Mouse (Mus musculus) intestine, postnatal 0 days (tissue): Measurements from ENCODE around the gene Sgsm1. TPM values are rescaled to one million over a fixed set of nuclear protein-coding genes. Genes with fewer than 3 reads are reported as not detected.
A peak's percentile ranks its signal among the peaks of the same experiment; 100 is the strongest.

Source experiments
- ATAC-seq: fragments of 200-750 bp; cut with Nextera tagmentation; 2 replicates; pipeline ENCODE4 v1.8.0; 2017; ENCODE audit warnings: mild to moderate bottlenecking, moderate TSS enrichment, moderate library complexity
- H3K27ac ChIP-seq: fragments of 300-500 bp; sonication (generic); 2 replicates; pipeline ENCODE4 v1.5.1; 2014; ENCODE audit warnings: mild to moderate bottlenecking, low read depth, low read length, moderate library complexity
- H3K27me3 ChIP-seq: fragments of 300-500 bp; sonication (generic); replicated peaks from 2 replicates; pipeline ENCODE4 v1.6.1; 2014; ENCODE audit warnings: low read length, mixed read lengths; ENCODE audit not compliant: control insufficient read depth, insufficient read depth
- H3K36me3 ChIP-seq: fragments of 300-500 bp; sonication (generic); 2 replicates; pipeline ENCODE4 v1.6.1; 2014; ENCODE audit warnings: mild to moderate bottlenecking, moderate library complexity; ENCODE audit not compliant: control insufficient read depth, insufficient read depth
- H3K4me1 ChIP-seq: fragments of 300-500 bp; sonication (generic); replicated peaks from 2 replicates; pipeline ENCODE4 v1.6.1; 2014; ENCODE audit warnings: antibody characterized with exemption, low read length, mixed read lengths; ENCODE audit not compliant: control insufficient read depth, insufficient read depth
- H3K4me2 ChIP-seq: fragments of 300-500 bp; sonication (generic); replicated peaks from 2 replicates; pipeline ENCODE4 v1.6.1; 2014; ENCODE audit warnings: low read depth, mild to moderate bottlenecking, moderate library complexity
- H3K4me3 ChIP-seq: fragments of 300-500 bp; sonication (generic); 2 replicates; pipeline ENCODE4 v1.5.1; 2014; ENCODE audit warnings: low read depth, low read length
- H3K9ac ChIP-seq: fragments of 300-500 bp; sonication (generic); 2 replicates; pipeline ENCODE4 v1.6.1; 2014; ENCODE audit warnings: mild to moderate bottlenecking, low read depth, low read length
- H3K9me3 ChIP-seq: fragments of 300-500 bp; sonication (generic); 2 replicates; pipeline ENCODE4 v1.6.1; 2016; ENCODE audit warnings: mixed run types; ENCODE audit not compliant: control insufficient read depth
- CTCF ChIP-seq: sonication (generic); IDR thresholded peaks from 2 replicates; pipeline ENCODE4 v1.5.1; 2016; ENCODE audit warnings: low read depth, mild to moderate bottlenecking, control low read depth, antibody characterized with exemption, moderate library complexity
- WGBS: fragments of 180-500 bp; shearing (Covaris S2); extraction: QIAGEN DNeasy Blood & Tissue Kit; methylation state at CpG from one replicate; pipeline ENCODE4 v1.1.7; 2014; 5-methylcytosine and 5-hydroxymethylcytosine counted together
- polyA plus RNA-seq: library from polyadenylated mRNA; unstranded; fragments of >200 nt; fragmentation: Nextera tagmentation; extraction: Ambion mirVana; gene quantifications from 2 replicates; pipeline ENCODE4 v1.2.1, GENCODE M21; 2015

Sgsm1 gene
- polyA plus RNA-seq, 1 experiment from 2014 or later = 4.0 TPM

DNA sequence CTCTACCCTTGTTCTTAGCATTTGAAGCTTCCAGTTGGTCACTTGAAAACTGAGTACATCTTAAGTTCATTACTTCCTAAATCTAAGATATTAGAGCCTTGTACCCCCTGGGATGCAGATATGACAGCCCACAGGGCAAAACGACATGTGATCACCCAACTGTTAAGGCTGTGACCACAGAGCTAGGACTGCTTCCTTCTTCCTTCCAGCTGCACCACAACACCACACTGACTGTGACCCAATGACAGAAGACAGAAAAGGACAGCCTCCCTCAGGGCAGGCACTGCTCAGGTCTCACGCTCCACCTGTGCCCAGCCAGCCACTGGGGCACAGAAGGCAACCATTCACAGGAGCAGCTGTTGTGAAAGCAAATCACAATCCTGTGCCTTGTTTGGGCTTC is 26.9 kb downstream of the Sgsm1 start:
- Histone ChIP-seq H3K4me3 (no peak overlapping the region), H3K4me2 (no peak overlapping the region), H3K9ac (no peak overlapping the region), H3K27me3 (peaks cover 20% of the 10 kb centered on the region), H3K4me1 (no peaks in the 10 kb centered on the region), H3K27ac (no peak overlapping the region), H3K36me3 (no peaks in the 10 kb centered on the region), H3K9me3 (no peaks in the 10 kb centered on the region)
- 65% methylated on average over 2 of the region's 2 CpGs for WGBS
- ATAC-seq = no peak
- no peak for TF ChIP-seq CTCF

DNA sequence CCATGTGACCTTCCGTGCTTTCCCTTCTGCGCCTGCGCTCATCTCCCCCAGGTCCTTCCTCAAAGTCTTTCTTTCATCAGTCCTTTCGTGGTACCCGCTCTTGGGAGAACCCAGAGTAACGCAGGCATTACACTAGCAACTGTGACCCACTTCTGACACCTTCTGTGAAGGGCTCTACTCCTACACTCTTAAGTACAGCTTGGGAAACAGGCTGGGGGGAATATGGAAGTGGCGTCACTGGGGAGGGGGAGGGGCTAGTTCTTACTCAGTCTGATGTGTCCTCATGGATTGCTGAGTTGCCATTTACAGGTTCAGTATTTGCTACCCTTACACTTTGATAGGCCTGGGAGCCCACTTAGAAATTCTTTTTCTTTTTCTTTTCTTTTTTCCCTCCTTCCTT is 29.0 kb downstream of the Sgsm1 start:
- H3K4me3 ChIP-seq = no peak overlapping the region
- H3K27ac ChIP-seq = no peak overlapping the region
- H3K27me3 ChIP-seq = no peaks in the 10 kb centered on the region
- no peaks in the 10 kb centered on the region for H3K36me3 ChIP-seq
- no peaks in the 10 kb centered on the region for H3K9me3 ChIP-seq
- ATAC-seq = no peak
- H3K4me1 ChIP-seq = no peaks in the 10 kb centered on the region
- no peak overlapping the region for H3K9ac ChIP-seq
- no peak for TF ChIP-seq CTCF
- H3K4me2 ChIP-seq = no peak overlapping the region
- WGBS = 90% methylated on average over 7 of the region's 7 CpGs

DNA sequence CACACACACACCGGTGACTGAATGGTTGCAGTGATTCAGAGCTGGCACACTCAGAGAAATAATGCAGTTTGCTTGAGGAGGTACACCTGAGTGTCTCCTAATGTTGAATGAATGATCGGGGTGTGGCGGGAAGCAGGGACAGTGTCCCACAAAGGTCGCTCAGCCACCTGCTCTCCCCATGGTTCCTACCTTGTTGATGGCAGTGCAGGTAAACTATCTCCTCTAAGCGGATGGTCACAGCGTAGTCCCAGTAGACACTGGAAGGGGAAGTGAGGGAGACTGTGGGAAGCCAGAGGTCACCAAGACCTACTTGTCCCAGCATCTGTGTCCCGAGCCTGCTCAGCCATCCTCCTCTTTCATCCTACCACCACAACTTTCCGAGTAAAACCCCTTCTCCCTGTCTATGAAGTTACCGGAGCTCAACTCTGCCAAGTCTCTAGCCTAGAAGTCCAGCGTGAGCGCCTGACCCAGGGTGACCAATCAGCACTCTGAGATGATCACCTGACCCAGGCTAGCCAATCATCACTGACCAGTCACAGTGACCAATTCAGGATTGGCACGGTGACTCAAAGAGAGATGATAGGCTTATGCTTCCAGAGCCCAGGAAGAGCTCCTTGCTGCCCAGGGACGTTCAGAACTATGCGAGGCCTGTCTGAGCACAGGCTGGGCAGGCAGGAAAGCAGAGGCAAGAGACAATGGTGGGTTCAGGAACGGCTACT is 30.3 kb downstream of the Sgsm1 start:
- H3K4me3 ChIP-seq = peak overlapping the region; percentile 20
- H3K9me3 ChIP-seq = no peaks in the 10 kb centered on the region
- H3K27ac ChIP-seq = 0 out of 2 replicates have a peak overlapping the region, but pooled peaks have one; percentile 50
- H3K36me3 ChIP-seq = no peaks in the 10 kb centered on the region
- H3K4me1 ChIP-seq = no peaks in the 10 kb centered on the region
- WGBS = 22% methylated on average over 15 of the region's 15 CpGs
- ATAC-seq = peak; percentile 91
- peak overlapping the region; percentile 53 for H3K4me2 ChIP-seq
- TF ChIP-seq CTCF = no peak
- H3K27me3 ChIP-seq = no peaks in the 10 kb centered on the region
- no peak overlapping the region for H3K9ac ChIP-seq

DNA sequence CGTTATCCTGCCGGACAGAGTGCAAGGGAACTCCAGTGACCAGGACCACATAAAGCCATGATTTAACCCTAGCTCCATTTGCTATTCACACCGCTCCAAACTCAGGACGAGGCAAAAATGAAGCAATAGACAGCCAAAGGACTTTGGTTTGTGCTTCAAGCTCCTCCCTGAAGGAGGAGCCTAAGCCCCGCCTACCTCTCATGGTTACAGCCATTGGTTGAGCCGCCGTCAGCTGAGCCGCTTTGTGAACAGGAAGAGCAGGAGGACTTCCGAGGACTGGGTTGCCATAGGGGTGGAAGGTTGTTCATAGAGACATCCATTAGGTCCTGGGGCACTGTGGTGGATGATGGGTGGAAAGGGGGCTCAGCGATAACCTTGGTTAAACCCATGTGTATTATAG is 34.7 kb downstream of the Sgsm1 start:
- H3K4me2 ChIP-seq = no peak overlapping the region
- ATAC-seq = no peak
- H3K27me3 ChIP-seq = no peaks in the 10 kb centered on the region
- no peak overlapping the region for H3K4me3 ChIP-seq
- no peaks in the 10 kb centered on the region for H3K36me3 ChIP-seq
- WGBS = 69% methylated on average over 10 of the region's 10 CpGs
- H3K9ac ChIP-seq = no peak overlapping the region
- TF ChIP-seq CTCF = no peak
- H3K27ac ChIP-seq = no peak overlapping the region
- H3K9me3 ChIP-seq = no peaks in the 10 kb centered on the region
- no peaks in the 10 kb centered on the region for H3K4me1 ChIP-seq

DNA sequence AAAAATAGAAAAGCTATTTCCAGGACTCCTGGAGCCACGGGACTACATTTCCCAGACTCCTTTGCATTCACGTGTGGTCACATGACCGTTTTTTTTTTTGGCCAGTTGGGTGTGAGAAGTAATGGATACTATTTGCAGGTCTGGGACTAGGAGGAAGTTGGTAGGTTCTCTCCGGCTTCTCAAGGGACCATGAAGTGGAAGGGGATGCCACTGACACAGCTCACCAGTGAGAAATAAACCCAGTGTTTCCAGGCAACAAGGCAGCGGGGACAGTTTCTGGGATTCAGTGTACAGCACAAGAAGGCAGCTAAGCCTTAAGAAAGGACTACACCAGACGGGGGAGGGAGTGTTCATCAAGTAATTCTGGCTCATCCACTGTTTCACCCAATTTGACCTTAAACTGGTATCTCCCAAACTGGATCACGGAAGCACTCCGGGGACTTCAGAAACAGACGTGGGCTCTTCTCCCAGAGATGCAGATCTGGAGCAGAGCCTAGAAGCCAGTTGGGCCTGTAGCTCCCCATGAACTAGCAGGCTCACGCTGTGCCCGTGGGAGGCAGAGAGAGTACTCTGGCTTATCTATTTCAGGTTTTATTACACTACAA is 39.3 kb downstream of the Sgsm1 start:
- Histone ChIP-seq H3K27ac (no peak overlapping the region), H3K4me1 (no peaks in the 10 kb centered on the region), H3K36me3 (no peaks in the 10 kb centered on the region), H3K9ac (no peak overlapping the region), H3K4me2 (no peak overlapping the region), H3K27me3 (no peaks in the 10 kb centered on the region), H3K9me3 (no peaks in the 10 kb centered on the region), H3K4me3 (no peak overlapping the region)
- TF ChIP-seq CTCF = no peak
- no peak for ATAC-seq
- 50% methylated on average over 11 of the region's 11 CpGs for WGBS

DNA sequence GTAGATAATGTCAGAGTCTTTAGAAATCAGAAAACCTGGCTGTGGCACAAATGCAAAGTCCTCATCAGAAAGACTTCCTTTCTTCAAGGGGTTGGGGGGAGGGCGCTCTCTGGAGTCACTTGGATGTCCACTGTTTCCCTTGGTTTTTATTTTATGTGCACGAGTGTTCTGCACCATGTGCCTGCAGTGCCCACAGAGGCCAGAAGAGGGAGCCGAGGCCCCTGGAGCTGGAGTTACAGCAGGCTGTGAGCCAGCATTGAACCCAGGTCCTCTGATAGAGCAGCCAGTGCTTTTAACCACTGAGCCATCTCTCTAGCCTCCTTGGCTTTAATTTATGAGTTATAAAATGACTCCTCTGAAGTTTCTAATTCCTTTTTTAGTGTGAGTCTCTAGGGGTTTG is 40.5 kb downstream of the Sgsm1 start:
- Histone ChIP-seq H3K9ac (no peak overlapping the region), H3K36me3 (no peaks in the 10 kb centered on the region), H3K4me2 (no peak overlapping the region), H3K4me1 (no peaks in the 10 kb centered on the region), H3K27ac (no peak overlapping the region), H3K4me3 (no peak overlapping the region), H3K27me3 (no peaks in the 10 kb centered on the region), H3K9me3 (no peaks in the 10 kb centered on the region)
- TF ChIP-seq CTCF = peak; percentile 45
- WGBS = 80% methylated on average over 3 of the region's 3 CpGs
- no peak for ATAC-seq
